Mouse (Mus musculus): ENCODE data around the gene Upk3b. TPM values are rescaled to one million over a fixed set of nuclear protein-coding genes. Genes with fewer than 3 reads are reported as not detected.

Upk3b gene
- total RNA-seq, 2 experiments from 2014 or later, result not detected

- Histone ChIP-seq H3K4me3 (peak overlapping the region; percentile 97), H3K27ac (peak overlapping the region; percentile 95)
- intact Hi-C loops (cut with DNase I), result no loop called here
- no peak for TF ChIP-seq CTCF (IDR thresholded peaks at IDR 0.05)
- peak; percentile 88 for DNase-seq
These were observed 46.8 kb downstream of the Upk3b start for GRCm38 (mm10) chr5:136084891-136085651.

- Histone ChIP-seq H3K27ac (peak overlapping the region; percentile 95), H3K4me3 (peak overlapping the region; percentile 97)
- DNase-seq, result peak; percentile 77
- intact Hi-C loops (cut with DNase I), result no loop called here
- TF ChIP-seq CTCF (IDR thresholded peaks at IDR 0.05), result no peak
These were observed 48.0 kb downstream of the Upk3b start for GRCm38 (mm10) chr5:136086290-136086689.

GRCm38 (mm10) chr5:136088821-136089575 lies 50.7 kb downstream of the Upk3b start:
- peak; percentile 46 for DNase-seq
- intact Hi-C loops (cut with DNase I), result no loop called here

GRCm38 (mm10) chr5:136091927-136092326 lies 53.6 kb downstream of the Upk3b start:
- Histone ChIP-seq H3K4me3 (peak overlapping the region; percentile 55), H3K27ac (peak overlapping the region; percentile 85)
- DNase-seq, result peak; percentile 77
- intact Hi-C loops (cut with DNase I), result no loop called here
- no peak for TF ChIP-seq CTCF (IDR thresholded peaks at IDR 0.05)

More at GRCm38 (mm10) chr5:136088821-136089575, 50.7 kb downstream of the Upk3b start:
- peak; percentile 48 for TF ChIP-seq CTCF (IDR thresholded peaks at IDR 0.05)
- peak overlapping the region; percentile 46; the same call in 1 of the 2 replicates for H3K27ac ChIP-seq
- H3K4me3 ChIP-seq, result no peak overlapping the region; the same call in 1 of the 2 replicates

GRCm38 (mm10) chr5:136094249-136095010 lies 56.1 kb downstream of the Upk3b start:
- intact Hi-C loops (cut with DNase I), result no loop called here
- TF ChIP-seq CTCF (IDR thresholded peaks at IDR 0.05), result no peak
- H3K27ac ChIP-seq, result no peak overlapping the region
- DNase-seq, result no peak
- H3K4me3 ChIP-seq, result no peak overlapping the region

- DNase-seq, result no peak
- no peak for TF ChIP-seq CTCF (IDR thresholded peaks at IDR 0.05)
These were observed 56.8 kb downstream of the Upk3b start for GRCm38 (mm10) chr5:136095089-136095488.

More at GRCm38 (mm10) chr5:136095089-136095488, 56.8 kb downstream of the Upk3b start:
- intact Hi-C loops (cut with DNase I), result no loop called here
- Histone ChIP-seq H3K27ac (no peak overlapping the region), H3K4me3 (no peak overlapping the region)

Other genes with a start within 250 kb of the Upk3b start
- gene Srrm3, start 231.6 kb upstream of the Upk3b start, total RNA-seq (2021), result not detected
- 100 to 1,000 TPM; 253 to 325 TPM for gene Hspb1, start 150.6 kb upstream of the Upk3b start, total RNA-seq (2021)
- gene Ywhag, start 103.9 kb upstream of the Upk3b start, total RNA-seq (2021), result 100 to 1,000 TPM; 289 to 303 TPM
- gene Ssc4d, start 64.0 kb upstream of the Upk3b start, total RNA-seq (2021), result under 1 TPM; 0.22 to 0.59 TPM
- not detected for gene Zp3, start 58.4 kb upstream of the Upk3b start, total RNA-seq (2021)
- gene Dtx2, start 43.7 kb upstream of the Upk3b start, total RNA-seq (2021), result 1 to 10 TPM; 6.5 to 8.2 TPM
- gene Upk3bl, start 16.0 kb downstream of the Upk3b start, total RNA-seq (2021), result not detected
- 10 to 100 TPM; 25.0 to 28.8 TPM for gene Rasa4, start 45.4 kb downstream of the Upk3b start, total RNA-seq (2021)
- gene Polr2j, start 78.1 kb downstream of the Upk3b start, total RNA-seq (2021), result 10 to 100 TPM; 62.9 to 69.6 TPM
- 1 to 10 TPM; 4.6 to 5.5 TPM for gene Lrwd1, start 97.6 kb downstream of the Upk3b start, total RNA-seq (2021)
- gene Alkbh4, start 97.7 kb downstream of the Upk3b start, total RNA-seq (2021), result 1 to 10 TPM; 4.4 to 5.7 TPM
- under 1 TPM; 0.43 to 0.75 TPM for gene Orai2, start 132.2 kb downstream of the Upk3b start, total RNA-seq (2021)
- 10 to 100 TPM; 20.3 to 23.6 TPM for gene Prkrip1, start 160.5 kb downstream of the Upk3b start, total RNA-seq (2021)
- 1 to 10 TPM; 2.4 to 3.0 TPM for gene Sh2b2, start 208.1 kb downstream of the Upk3b start, total RNA-seq (2021)

All from gastrocnemius, adult 2 months (tissue).